Comparison of ENCODE assay signal across 23 mouse cellular contexts in the genomic region with DNA sequence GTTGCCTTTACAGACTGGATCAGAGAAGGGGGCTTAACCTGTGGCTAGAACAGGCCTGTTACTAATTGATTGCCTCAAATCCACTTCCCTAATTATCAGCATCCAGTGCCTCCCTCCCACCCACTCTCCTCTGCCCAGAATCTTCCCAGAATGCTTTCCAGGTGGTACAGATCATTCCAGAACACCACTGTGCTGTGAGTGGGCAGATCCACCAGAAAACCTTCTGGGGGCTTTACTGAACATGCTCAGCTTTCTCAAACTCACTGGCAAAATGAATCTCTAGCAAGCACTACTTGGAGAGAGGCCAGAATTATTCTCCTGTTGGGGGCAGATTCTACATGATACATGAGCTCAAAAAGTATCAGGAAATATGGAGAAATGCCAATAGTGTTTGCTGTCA.
DNase-seq lines count a peak whose midpoint lies in the region; ATAC-seq and TF ChIP-seq lines count a peak whose summit lies in the region.
"Had no signal": no experiment of that assay in that cellular context is flagged by ENCODE, and none has a peak within 500 bp of the region (broad histone marks: within the 10 kb centered on the region; RNA-seq: fewer than 3 reads in every experiment).

No protein-coding gene starts in this region.

- H3K4me1 ChIP-seq in forebrain, postnatal 0 days (ENCODE audit: insufficient read depth): no peaks in the 10 kb centered on the region
- H3K4me1 ChIP-seq in forebrain, embryonic 12.5 days: no peaks in the 10 kb centered on the region
- H3K4me1 ChIP-seq: hindbrain, embryonic 13.5 days; limb, embryonic 12.5 days; liver, embryonic 13.5 days; lung, embryonic 15.5 days; midbrain, embryonic 12.5 days; neural tube, embryonic 13.5 days had no signal

- no peak overlapping the region for H3K4me3 ChIP-seq in forebrain, postnatal 0 days (ENCODE audit: low read depth, low read length)
- H3K4me3 ChIP-seq in forebrain, embryonic 12.5 days (replicated peaks): no peak overlapping the region
- H3K4me3 ChIP-seq: erythroblast, embryonic 14.5 days; heart, embryonic 10.5 days; hindbrain, embryonic 13.5 days; limb, embryonic 12.5 days; liver, embryonic 13.5 days; lung, embryonic 15.5 days; midbrain, embryonic 12.5 days; neural tube, embryonic 13.5 days had no signal

- ATAC-seq in forebrain, postnatal 0 days: no peak
- no peak for ATAC-seq in forebrain, embryonic 12.5 days (ENCODE audit: low FRiP score)
- ATAC-seq: forebrain, embryonic 16.5 days had no signal

- no peaks in the 10 kb centered on the region for H3K36me3 ChIP-seq in forebrain, postnatal 0 days (ENCODE audit: insufficient read depth)
- H3K36me3 ChIP-seq in forebrain, embryonic 12.5 days (replicated peaks): no peaks in the 10 kb centered on the region
- H3K36me3 ChIP-seq: hindbrain, embryonic 13.5 days; limb, embryonic 12.5 days; liver, embryonic 13.5 days; lung, embryonic 15.5 days; midbrain, embryonic 12.5 days; neural tube, embryonic 13.5 days had no signal

- H3K27ac ChIP-seq in forebrain, postnatal 0 days (ENCODE audit: low read depth, low read length): no peak overlapping the region
- no peak overlapping the region for H3K27ac ChIP-seq in forebrain, embryonic 12.5 days
- H3K27ac ChIP-seq: heart, embryonic 10.5 days; hindbrain, embryonic 13.5 days; limb, embryonic 12.5 days; liver, embryonic 13.5 days; lung, embryonic 15.5 days; midbrain, embryonic 12.5 days; neural tube, embryonic 13.5 days had no signal

- no peaks in the 10 kb centered on the region for H3K9me3 ChIP-seq in forebrain, postnatal 0 days (ENCODE audit: low read length)
- H3K9me3 ChIP-seq in forebrain, embryonic 12.5 days: no peaks in the 10 kb centered on the region
- H3K9me3 ChIP-seq: heart, embryonic 10.5 days; hindbrain, embryonic 13.5 days; limb, embryonic 12.5 days; liver, embryonic 13.5 days; lung, embryonic 15.5 days; midbrain, embryonic 12.5 days; neural tube, embryonic 13.5 days had no signal

- no peak for TF ChIP-seq CTCF in forebrain, postnatal 0 days (IDR thresholded peaks at IDR 0.05; ENCODE audit: low read depth)

- H3K9ac ChIP-seq in forebrain, postnatal 0 days: no peak overlapping the region
- H3K9ac ChIP-seq in forebrain, embryonic 12.5 days: no peak overlapping the region
- H3K9ac ChIP-seq: hindbrain, embryonic 13.5 days; limb, embryonic 12.5 days; liver, embryonic 13.5 days; lung, embryonic 15.5 days; midbrain, embryonic 12.5 days; neural tube, embryonic 13.5 days had no signal

- DNase-seq in forebrain, postnatal 0 days: peak; percentile 12
- DNase-seq in right cerebral cortex, adult 2 months (ENCODE audit: low spot score in 2 of 2): peak; percentile 7
- DNase-seq in right cerebral cortex, postnatal 4 days: no peak
- peak; percentile 87 for DNase-seq in layer of hippocampus, adult 9-11 months
- no peak for DNase-seq in lung, postnatal 4 days
- no peak for DNase-seq in liver
- DNase-seq: adrenal gland, postnatal 25 days; cerebellum, adult 2 months; heart, postnatal 14 days; kidney, adult 8-10 months; kidney, postnatal 14 days; liver, embryonic 13.5 days; thymus, postnatal 14 days had no signal

- no peaks in the 10 kb centered on the region for H3K27me3 ChIP-seq in forebrain, postnatal 0 days (ENCODE audit: insufficient read depth, low read length)
- no peaks in the 10 kb centered on the region for H3K27me3 ChIP-seq in forebrain, embryonic 12.5 days
- H3K27me3 ChIP-seq: CH12.LX; hindbrain, embryonic 13.5 days; limb, embryonic 12.5 days; liver, embryonic 13.5 days; lung, embryonic 15.5 days; midbrain, embryonic 12.5 days; neural tube, embryonic 13.5 days had no signal

- H3K4me2 ChIP-seq in forebrain, postnatal 0 days (ENCODE audit: low read depth): no peak overlapping the region
- H3K4me2 ChIP-seq in forebrain, embryonic 12.5 days: no peak overlapping the region
- H3K4me2 ChIP-seq: hindbrain, embryonic 13.5 days; limb, embryonic 12.5 days; liver, embryonic 13.5 days; lung, embryonic 15.5 days; midbrain, embryonic 12.5 days; neural tube, embryonic 13.5 days had no signal

Comparison
In these comparisons a context has a peak if more than half of its experiments do, and no peak if none do; other contexts are left out.
1. DNase-seq: peak in forebrain, postnatal 0 days (single experiment), right cerebral cortex, adult 2 months (2 of 2) and layer of hippocampus, adult 9-11 months (single experiment); none in right cerebral cortex, postnatal 4 days (single experiment), lung, postnatal 4 days (0 of 2) and liver (single experiment).